Mouse (Mus musculus): Measurements from ENCODE around the gene Ptcd3.
"Not testable (repeated sequence)": the region's sequence is repeated elsewhere in the genome, so short reads cannot be mapped to it uniquely, and the experiment has no call there.

The Ptcd3 gene

GRCm38 (mm10) chr6:71871396-71871795 lies 37.2 kb downstream of the Ptcd3 start:
- in situ Hi-C loops (cut with MboI, MseI) = no loop called here

- in situ Hi-C loops (cut with MboI, MseI) = loop anchor here (10.0 kb wide), 1 partner anchor 296 kb away; no protein-coding TSS in a partner anchor
Measured at GRCm38 (mm10) chr6:71868809-71869208, 39.7 kb downstream of the Ptcd3 start.

- in situ Hi-C loops (cut with MboI, MseI) = loop anchor here (10.0 kb wide), 1 partner anchor 297 kb away; no protein-coding TSS in a partner anchor
Measured at GRCm38 (mm10) chr6:71867751-71868150, 40.8 kb downstream of the Ptcd3 start.

- in situ Hi-C loops (cut with MboI, MseI) = not testable (repeated sequence)
Measured at GRCm38 (mm10) chr6:71846906-71847305, 61.6 kb downstream of the Ptcd3 start.

- in situ Hi-C loops (cut with MboI, MseI) = no loop called here
Measured at GRCm38 (mm10) chr6:71840597-71841290, 67.8 kb downstream of the Ptcd3 start.

GRCm38 (mm10) chr6:71839815-71840214 lies 68.7 kb downstream of the Ptcd3 start:
- in situ Hi-C loops (cut with MboI, MseI) = no loop called here

GRCm38 (mm10) chr6:71836811-71837210 lies 71.7 kb downstream of the Ptcd3 start:
- in situ Hi-C loops (cut with MboI, MseI) = no loop called here

DNA sequence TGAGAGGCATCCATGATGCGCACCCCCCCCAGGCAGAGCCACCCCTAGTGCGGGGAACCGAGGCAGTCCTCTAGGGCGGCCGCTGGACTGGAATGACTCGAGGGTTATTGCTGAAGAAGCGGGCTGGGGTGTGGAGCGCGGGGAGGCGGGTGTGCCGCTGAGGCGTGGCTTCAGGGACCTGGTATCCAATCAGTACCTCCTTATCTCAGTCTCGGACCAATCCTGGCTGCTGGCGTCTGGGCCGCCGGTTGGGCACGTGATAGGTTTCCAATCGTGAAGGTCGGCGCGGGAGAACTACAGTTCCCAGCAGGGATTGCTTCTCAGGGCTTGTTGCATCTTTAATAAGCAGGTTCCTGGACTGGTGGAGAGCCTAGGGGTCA lies 77.0 kb downstream of the Ptcd3 start:
- in situ Hi-C loops (cut with MboI, MseI) = no loop called here

DNA sequence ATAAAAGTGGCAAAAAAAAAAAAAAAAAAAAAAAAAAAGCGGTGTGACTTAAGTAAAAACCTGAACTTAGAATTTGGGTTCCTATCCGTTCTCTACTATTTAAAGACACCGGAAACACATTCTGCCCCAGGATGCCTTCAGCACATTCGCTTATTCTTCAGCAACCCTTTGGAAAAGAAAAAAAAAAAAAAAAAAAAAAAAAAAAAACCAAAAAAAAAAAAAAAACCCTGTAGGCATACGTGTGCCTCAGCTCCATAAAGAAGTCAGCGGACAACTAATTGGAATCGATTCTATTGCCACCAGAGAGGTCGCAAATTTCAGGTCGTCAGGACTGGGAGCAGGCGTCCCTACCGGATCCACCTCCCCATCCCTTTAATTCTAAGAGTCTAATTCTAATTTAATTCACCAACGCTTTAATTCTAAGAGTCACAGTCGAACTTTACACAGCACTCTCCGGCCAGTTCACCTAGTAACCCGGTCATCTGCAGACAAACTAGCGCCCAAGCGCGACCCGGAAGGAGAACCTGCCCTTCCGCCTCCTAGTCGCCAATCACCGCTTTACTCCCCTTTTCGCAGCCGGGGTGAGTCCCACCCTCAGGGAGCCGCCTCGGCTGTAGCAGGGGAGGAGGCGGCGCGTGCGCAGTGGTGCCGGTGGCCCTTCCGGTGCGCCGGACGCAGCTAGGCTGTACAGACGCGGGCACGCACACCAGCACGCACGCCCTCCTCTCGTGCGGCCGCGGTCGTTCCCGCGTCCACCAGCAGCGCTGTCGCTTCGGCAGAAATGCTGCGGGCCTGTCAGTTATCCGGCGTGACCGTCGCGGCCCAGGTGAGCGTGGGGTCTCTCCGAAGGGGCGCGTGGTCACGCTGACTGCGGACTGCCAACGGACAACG lies 77.6 kb downstream of the Ptcd3 start, which contains the start of gene Immt:
Gene Immt, plus strand, starts transcription at position 642 of the 891 bp plus-strand sequence.
- in situ Hi-C loops (cut with MboI, MseI) = no loop called here
